Mouse (Mus musculus) lung, embryonic 14.5 days (tissue): ENCODE measurements at regions not wholly inside any gene's neighbourhood (a gene's known extent, or its start where the extent isn't known, plus 50 kb on each side); places are given as distances from the start of the nearest gene placed in this dataset.
A peak's percentile ranks its signal among the peaks of the same experiment; 100 is the strongest.

Experiments used
- ATAC-seq: fragments of 200-750 bp; cut with Nextera tagmentation; 2 replicates; pipeline ENCODE4 v1.8.0; 2017; ENCODE audit warnings: mild to moderate bottlenecking, moderate TSS enrichment, moderate library complexity; ENCODE audit not compliant: insufficient read depth
- DNase-seq: peaks from one replicate; pipeline ENCODE4 v3.0.0-alpha.2; 2015
- H3K27ac ChIP-seq: fragments of 300-500 bp; sonication (generic); 2 replicates; pipeline ENCODE4 v1.5.1; 2014; ENCODE audit warnings: low read depth, mild to moderate bottlenecking, moderate library complexity
- H3K27me3 ChIP-seq: fragments of 300-500 bp; sonication (generic); 2 replicates; pipeline ENCODE4 v1.6.1; 2014; ENCODE audit warnings: low read length, control low read depth; ENCODE audit not compliant: insufficient read depth
- H3K36me3 ChIP-seq: fragments of 300-500 bp; sonication (generic); 2 replicates; pipeline ENCODE4 v1.6.1; 2014; ENCODE audit warnings: control low read depth; ENCODE audit not compliant: insufficient read depth
- H3K4me1 ChIP-seq: fragments of 300-500 bp; sonication (generic); 2 replicates; pipeline ENCODE4 v1.6.1; 2014; ENCODE audit warnings: antibody characterized with exemption, control low read depth; ENCODE audit not compliant: insufficient read depth
- H3K4me2 ChIP-seq: fragments of 300-500 bp; sonication (generic); 2 replicates; pipeline ENCODE4 v1.6.1; 2014; ENCODE audit warnings: mild to moderate bottlenecking
- H3K4me3 ChIP-seq: fragments of 300-500 bp; sonication (generic); 2 replicates; pipeline ENCODE4 v1.5.1; 2014; ENCODE audit warnings: low read depth, low read length
- H3K9ac ChIP-seq: fragments of 300-500 bp; sonication (generic); 2 replicates; pipeline ENCODE4 v1.6.1; 2014
- H3K9me3 ChIP-seq: fragments of 300-500 bp; sonication (generic); 2 replicates; pipeline ENCODE4 v1.6.1; 2016; ENCODE audit warnings: low read depth, low read length, control low read depth
- CTCF ChIP-seq: IDR thresholded peaks from 2 replicates; pipeline ENCODE4 v1.5.1; 2016; ENCODE audit warnings: antibody characterized with exemption, low read depth
- WGBS: fragments of 180-500 bp; shearing (Covaris S2); extraction: QIAGEN DNeasy Blood & Tissue Kit; methylation state at CpG from one replicate; pipeline ENCODE4 v1.1.7; 2014; 5-methylcytosine and 5-hydroxymethylcytosine counted together

DNA sequence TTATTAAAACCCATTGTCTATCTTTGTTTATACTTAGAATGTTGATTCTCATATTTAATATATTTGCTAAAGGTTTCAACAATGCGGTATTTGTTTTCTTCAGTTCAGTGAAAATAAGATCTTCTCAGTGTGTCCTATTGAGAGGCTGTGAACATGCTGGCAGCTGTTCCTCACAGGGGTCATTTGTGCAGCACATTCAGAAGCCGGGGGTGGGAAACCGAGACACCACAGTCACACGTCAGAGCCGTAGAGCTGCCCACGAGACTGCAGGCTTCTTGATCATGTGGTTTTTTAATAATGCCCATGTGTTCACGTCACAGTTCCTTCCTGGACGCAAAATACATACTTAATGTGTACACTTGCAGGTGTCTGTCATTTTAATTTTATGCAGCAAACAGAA is 564.3 kb upstream of the BB014433 start:
- Histone ChIP-seq H3K4me2 (no peak overlapping the region), H3K36me3 (no peaks in the 10 kb centered on the region), H3K4me1 (no peaks in the 10 kb centered on the region), H3K4me3 (no peak overlapping the region), H3K27ac (no peak overlapping the region), H3K27me3 (no peaks in the 10 kb centered on the region), H3K9me3 (no peaks in the 10 kb centered on the region), H3K9ac (no peak overlapping the region)
- no peak for TF ChIP-seq CTCF
- 70% methylated on average over 8 of the region's 8 CpGs for WGBS
- no peak for DNase-seq
- ATAC-seq: no peak

DNA sequence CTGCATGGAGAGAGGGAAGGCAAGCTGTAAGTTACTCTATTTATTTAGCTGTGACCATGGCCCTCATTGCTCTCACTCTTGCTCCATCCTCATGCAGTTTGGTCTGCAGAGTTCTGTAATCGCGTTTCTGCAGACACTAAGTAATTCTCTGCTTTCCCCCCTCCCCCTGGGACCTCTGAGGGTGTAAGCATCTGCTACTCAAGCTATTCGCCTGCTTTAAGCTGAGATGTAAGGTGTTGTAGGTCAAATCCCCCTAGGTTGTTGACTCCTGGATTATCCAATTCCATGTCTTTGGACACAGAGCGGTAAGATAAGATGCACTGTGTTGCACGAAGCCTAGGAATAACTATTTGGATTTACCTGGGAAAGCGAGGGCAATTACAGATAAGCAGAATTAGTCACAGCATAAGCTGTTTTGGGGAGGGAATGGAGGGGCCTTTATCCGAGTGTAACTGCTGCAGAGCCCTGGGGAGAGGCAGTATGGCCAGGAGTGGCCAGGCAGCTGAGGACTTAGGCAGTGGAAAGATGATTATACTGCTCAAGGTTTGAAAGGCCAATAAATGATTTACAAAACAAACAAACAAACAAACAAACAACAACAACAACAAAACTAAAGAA is 561.8 kb upstream of the BB014433 start:
- H3K9me3 ChIP-seq: no peaks in the 10 kb centered on the region
- 42% methylated on average over 7 of the region's 7 CpGs for WGBS
- H3K4me2 ChIP-seq: no peak overlapping the region
- ATAC-seq (no peak), DNase-seq (no peak)
- H3K36me3 ChIP-seq: no peaks in the 10 kb centered on the region
- H3K27me3 ChIP-seq: no peaks in the 10 kb centered on the region
- no peak overlapping the region for H3K9ac ChIP-seq
- TF ChIP-seq CTCF: no peak
- H3K4me1 ChIP-seq: no peaks in the 10 kb centered on the region
- H3K4me3 ChIP-seq: no peak overlapping the region
- H3K27ac ChIP-seq: no peak overlapping the region

DNA sequence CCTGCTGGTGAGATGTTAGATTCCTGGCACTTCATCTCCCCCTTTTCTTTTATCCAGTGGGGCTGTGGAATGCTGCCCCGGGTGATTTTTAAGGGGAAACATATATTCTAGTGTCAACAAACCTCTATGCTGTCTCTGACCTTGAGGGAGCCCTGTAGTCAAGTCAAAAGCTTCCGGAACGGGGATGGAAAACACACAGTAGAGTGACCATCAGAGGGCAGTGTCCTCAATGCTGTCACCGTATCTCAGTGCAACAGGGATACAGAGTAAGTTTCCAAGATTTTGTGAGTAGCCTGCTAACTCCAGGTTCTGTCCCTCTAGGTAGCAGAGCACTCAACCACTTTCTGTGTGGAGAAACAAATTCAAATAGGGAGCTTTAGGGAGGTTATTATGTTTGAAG is 555.7 kb upstream of the BB014433 start:
- DNase-seq (peak; percentile 4), ATAC-seq (no peak)
- 57% methylated on average over 4 of the region's 4 CpGs for WGBS
- no peak overlapping the region for H3K4me2 ChIP-seq
- no peaks in the 10 kb centered on the region for H3K36me3 ChIP-seq
- H3K9me3 ChIP-seq: no peaks in the 10 kb centered on the region
- no peak for TF ChIP-seq CTCF
- H3K4me1 ChIP-seq: no peaks in the 10 kb centered on the region
- no peaks in the 10 kb centered on the region for H3K27me3 ChIP-seq
- H3K27ac ChIP-seq: no peak overlapping the region
- H3K9ac ChIP-seq: no peak overlapping the region
- H3K4me3 ChIP-seq: no peak overlapping the region

DNA sequence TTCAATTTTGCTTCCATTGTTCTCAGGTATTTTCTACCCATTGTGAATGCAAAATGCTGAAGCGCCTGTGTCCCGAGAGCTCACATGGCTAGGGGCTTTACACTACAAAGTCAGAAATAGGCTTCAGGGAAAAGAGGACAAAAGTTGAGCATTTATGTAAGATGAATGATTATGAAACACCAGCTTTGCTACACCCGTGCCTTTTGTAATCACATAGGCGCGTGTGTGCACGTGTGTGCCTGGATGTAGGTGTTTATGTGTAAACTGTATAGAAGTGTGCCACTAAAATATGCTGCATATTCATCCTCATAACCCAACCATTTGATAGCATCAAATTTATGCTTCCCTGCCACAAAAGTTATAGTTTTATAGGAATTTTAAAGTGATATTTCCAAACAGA is 547.2 kb upstream of the BB014433 start:
- H3K27me3 ChIP-seq: no peaks in the 10 kb centered on the region
- H3K27ac ChIP-seq: no peak overlapping the region
- H3K4me1 ChIP-seq: no peaks in the 10 kb centered on the region
- no peak overlapping the region for H3K4me2 ChIP-seq
- no peak overlapping the region for H3K9ac ChIP-seq
- no peak for ATAC-seq
- whole genome bisulfite sequencing: 80% methylated on average over 6 of the region's 6 CpGs
- DNase-seq: no peak
- no peaks in the 10 kb centered on the region for H3K9me3 ChIP-seq
- no peak overlapping the region for H3K4me3 ChIP-seq
- H3K36me3 ChIP-seq: no peaks in the 10 kb centered on the region
- no peak for TF ChIP-seq CTCF

DNA sequence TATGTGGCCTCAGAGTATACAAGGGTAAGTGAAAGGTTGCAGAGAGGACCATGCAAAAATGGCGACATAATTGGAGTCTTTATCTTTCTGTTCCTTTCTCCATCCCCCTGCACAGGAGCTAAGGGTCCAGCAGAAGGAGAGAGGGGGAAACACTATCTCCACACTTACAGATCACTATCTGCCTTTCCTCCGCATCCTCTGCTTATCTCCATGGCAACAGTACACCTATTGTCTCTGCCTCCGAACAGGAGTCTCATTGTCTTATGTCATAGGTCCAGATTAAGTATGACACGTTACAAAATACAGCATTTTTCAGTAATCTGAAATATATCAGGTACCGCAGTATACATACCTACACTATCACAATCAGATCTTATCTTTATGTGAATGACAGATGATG is 537.9 kb upstream of the BB014433 start:
- WGBS: 62% methylated on average over 5 of the region's 5 CpGs
- H3K9ac ChIP-seq: no peak overlapping the region
- H3K36me3 ChIP-seq: no peaks in the 10 kb centered on the region
- H3K4me1 ChIP-seq: no peaks in the 10 kb centered on the region
- no peak for DNase-seq
- no peak overlapping the region for H3K4me3 ChIP-seq
- no peaks in the 10 kb centered on the region for H3K27me3 ChIP-seq
- ATAC-seq: no peak
- TF ChIP-seq CTCF: no peak
- H3K4me2 ChIP-seq: no peak overlapping the region
- no peaks in the 10 kb centered on the region for H3K9me3 ChIP-seq
- no peak overlapping the region for H3K27ac ChIP-seq

DNA sequence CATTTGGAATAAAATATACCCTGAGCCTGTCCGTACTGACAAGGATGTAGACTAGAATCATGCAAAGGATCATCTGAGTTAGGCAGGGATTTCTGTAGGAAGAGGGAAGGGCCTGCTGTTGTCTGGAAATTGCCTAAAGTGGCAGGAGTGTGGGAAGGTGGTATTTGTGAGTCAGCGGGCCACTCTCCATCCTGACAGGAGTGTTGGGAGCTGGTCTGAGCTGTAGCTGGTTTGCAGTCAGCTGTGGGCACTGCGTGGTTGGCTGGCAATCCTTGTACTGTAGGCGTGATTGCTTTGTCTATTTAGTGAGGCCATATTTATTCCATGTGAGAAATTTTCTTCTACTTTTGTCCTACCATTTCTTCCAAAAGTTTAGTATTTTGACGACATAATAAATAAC is 524.2 kb upstream of the BB014433 start:
- no peaks in the 10 kb centered on the region for H3K9me3 ChIP-seq
- WGBS: 70% methylated on average over 5 of the region's 5 CpGs
- DNase-seq (no peak), ATAC-seq (no peak)
- no peak overlapping the region for H3K9ac ChIP-seq
- no peak overlapping the region for H3K4me2 ChIP-seq
- TF ChIP-seq CTCF: no peak
- no peaks in the 10 kb centered on the region for H3K27me3 ChIP-seq
- H3K4me3 ChIP-seq: no peak overlapping the region
- H3K36me3 ChIP-seq: no peaks in the 10 kb centered on the region
- no peak overlapping the region for H3K27ac ChIP-seq
- H3K4me1 ChIP-seq: no peaks in the 10 kb centered on the region

DNA sequence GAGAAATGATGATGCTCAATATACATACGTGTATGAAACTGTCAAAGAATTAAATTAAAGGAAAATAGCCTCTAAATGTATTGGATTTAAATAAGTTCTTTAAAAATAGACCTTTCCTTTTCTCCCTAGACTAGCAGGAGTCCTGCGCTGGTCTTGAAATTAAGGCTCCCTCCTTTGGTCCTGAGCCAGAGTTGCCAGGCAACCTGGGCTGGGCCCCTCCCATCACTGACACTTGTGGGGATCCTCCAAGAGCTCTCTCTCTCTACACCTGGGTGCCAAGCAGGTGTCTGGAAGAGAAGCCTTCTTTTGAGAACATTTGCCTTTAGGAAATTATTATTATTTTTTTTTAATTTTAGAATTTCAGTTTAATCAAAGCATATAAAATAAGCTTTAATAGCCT is 521.9 kb upstream of the BB014433 start:
- TF ChIP-seq CTCF: no peak
- no peak for ATAC-seq
- no peaks in the 10 kb centered on the region for H3K4me1 ChIP-seq

More for the DNA sequence above, 521.9 kb upstream of the BB014433 start:
- H3K4me2 ChIP-seq: no peak overlapping the region
- H3K9me3 ChIP-seq: no peaks in the 10 kb centered on the region
- no peaks in the 10 kb centered on the region for H3K36me3 ChIP-seq
- H3K27ac ChIP-seq: no peak overlapping the region
- DNase-seq: no peak
- H3K9ac ChIP-seq: no peak overlapping the region
- no peak overlapping the region for H3K4me3 ChIP-seq
- 75% methylated on average over 2 of the region's 2 CpGs for WGBS
- no peaks in the 10 kb centered on the region for H3K27me3 ChIP-seq
